Mouse (Mus musculus) limb, embryonic 11.5 days (tissue): ENCODE measurements around the gene Cox6b2. TPM values are rescaled to one million over a fixed set of nuclear protein-coding genes. Genes with fewer than 3 reads are reported as not detected.
"Not testable (repeated sequence)": the region's sequence is repeated elsewhere in the genome, so short reads cannot be mapped to it uniquely, and the experiment has no call there.

Source experiments
- ATAC-seq: fragments of 200-750 bp; cut with Nextera tagmentation; 2 replicates; pipeline ENCODE4 v1.8.0; 2017; ENCODE audit warnings: low read depth; ENCODE audit not compliant: insufficient number of reproducible peaks, low FRiP score, low TSS enrichment
- DNase-seq: peaks from one replicate; pipeline ENCODE4 v3.0.0-alpha.2; 2015; ENCODE audit warnings: low spot score
- H3K27ac ChIP-seq: fragments of 300-500 bp; sonication (generic); replicated peaks from 2 replicates; pipeline ENCODE4 v1.5.1; 2014; ENCODE audit warnings: low read depth, mild to moderate bottlenecking, low read length
- H3K27me3 ChIP-seq: fragments of 300-500 bp; sonication (generic); 2 replicates; pipeline ENCODE4 v1.6.1; 2014; ENCODE audit warnings: mild to moderate bottlenecking, low read length, mixed read lengths; ENCODE audit not compliant: control insufficient read depth, insufficient read depth
- H3K36me3 ChIP-seq: fragments of 300-500 bp; sonication (generic); 2 replicates; pipeline ENCODE4 v1.6.1; 2014; ENCODE audit warnings: mild to moderate bottlenecking, low read length, moderate library complexity, mixed read lengths; ENCODE audit not compliant: control insufficient read depth, insufficient read depth
- H3K4me1 ChIP-seq: fragments of 300-500 bp; sonication (generic); 2 replicates; pipeline ENCODE4 v1.6.1; 2014; ENCODE audit warnings: low read length, mixed read lengths; ENCODE audit not compliant: control insufficient read depth, insufficient read depth
- H3K4me2 ChIP-seq: fragments of 300-500 bp; sonication (generic); 2 replicates; pipeline ENCODE4 v1.6.1; 2014; ENCODE audit warnings: low read depth, mild to moderate bottlenecking, moderate library complexity; ENCODE audit not compliant: severe bottlenecking
- H3K4me3 ChIP-seq: fragments of 300-500 bp; sonication (generic); 2 replicates; pipeline ENCODE4 v1.5.1; 2014; ENCODE audit warnings: low read depth, low read length
- H3K9ac ChIP-seq: fragments of 300-500 bp; sonication (generic); 2 replicates; pipeline ENCODE4 v1.6.1; 2014; ENCODE audit warnings: mild to moderate bottlenecking, low read length
- H3K9me3 ChIP-seq: fragments of 300-500 bp; sonication (generic); 2 replicates; pipeline ENCODE4 v1.6.1; 2016; ENCODE audit warnings: low read length; ENCODE audit not compliant: control insufficient read depth
- WGBS: fragments of 180-500 bp; shearing (Covaris S2); extraction: QIAGEN DNeasy Blood & Tissue Kit; methylation state at CpG from one replicate; pipeline ENCODE4 v1.1.7; 2014; 5-methylcytosine and 5-hydroxymethylcytosine counted together
- polyA plus RNA-seq: library from polyadenylated mRNA; unstranded; fragments of >200 nt; fragmentation: Nextera tagmentation; extraction: Ambion mirVana; gene quantifications from 2 replicates; pipeline ENCODE4 v1.2.1, GENCODE M21; 2014

The Cox6b2 gene
- polyA plus RNA-seq, result 36.9 and 38.4 TPM in 2 replicates

GRCm38 (mm10) chr7:4752821-4753570 is at the start of gene Cox6b2:
TSS of gene Cox6b2 (minus strand) at chr7:4753094.
- 5% methylated on average over 24 of the region's 24 CpGs for WGBS
- Histone ChIP-seq H3K36me3 (no peaks in the 10 kb centered on the region; the same call in 1 of the 2 replicates), H3K4me3 (peak within 1 kb of the TSS; percentile 33), H3K4me1 (peaks cover 9% of the 10 kb centered on the region), H3K4me2 (peak within 1 kb of the TSS; percentile 39), H3K9me3 (no peaks in the 10 kb centered on the region), H3K27ac (no peak within 1 kb of the TSS), H3K9ac (no peak within 1 kb of the TSS; the same call in 1 of the 2 replicates), H3K27me3 (no peaks in the 10 kb centered on the region)
- peak; percentile 94 for ATAC-seq
- peak; percentile 94 for DNase-seq

- Histone ChIP-seq H3K4me2 (no peak overlapping the region), H3K4me1 (no peaks in the 10 kb centered on the region), H3K4me3 (no peak overlapping the region), H3K27me3 (no peaks in the 10 kb centered on the region), H3K9me3 (no peaks in the 10 kb centered on the region), H3K36me3 (peaks cover 15% of the 10 kb centered on the region), H3K9ac (no peak overlapping the region), H3K27ac (no peak overlapping the region)
- DNase-seq (no peak), ATAC-seq (no peak)
These were observed 49.4 kb upstream of the Cox6b2 start for GRCm38 (mm10) chr7:4802247-4802646.

GRCm38 (mm10) chr7:4795767-4796433 is 43.0 kb upstream of the Cox6b2 start:
- Histone ChIP-seq H3K9ac (no peak overlapping the region), H3K4me1 (no peaks in the 10 kb centered on the region; the same call in 1 of the 2 replicates), H3K27ac (no peak overlapping the region), H3K36me3 (peaks cover 15% of the 10 kb centered on the region), H3K9me3 (no peaks in the 10 kb centered on the region), H3K4me3 (no peak overlapping the region), H3K4me2 (no peak overlapping the region), H3K27me3 (no peaks in the 10 kb centered on the region)
- no peak for ATAC-seq
- 79% methylated on average over 7 of the region's 7 CpGs for WGBS
- DNase-seq, result no peak

DNA sequence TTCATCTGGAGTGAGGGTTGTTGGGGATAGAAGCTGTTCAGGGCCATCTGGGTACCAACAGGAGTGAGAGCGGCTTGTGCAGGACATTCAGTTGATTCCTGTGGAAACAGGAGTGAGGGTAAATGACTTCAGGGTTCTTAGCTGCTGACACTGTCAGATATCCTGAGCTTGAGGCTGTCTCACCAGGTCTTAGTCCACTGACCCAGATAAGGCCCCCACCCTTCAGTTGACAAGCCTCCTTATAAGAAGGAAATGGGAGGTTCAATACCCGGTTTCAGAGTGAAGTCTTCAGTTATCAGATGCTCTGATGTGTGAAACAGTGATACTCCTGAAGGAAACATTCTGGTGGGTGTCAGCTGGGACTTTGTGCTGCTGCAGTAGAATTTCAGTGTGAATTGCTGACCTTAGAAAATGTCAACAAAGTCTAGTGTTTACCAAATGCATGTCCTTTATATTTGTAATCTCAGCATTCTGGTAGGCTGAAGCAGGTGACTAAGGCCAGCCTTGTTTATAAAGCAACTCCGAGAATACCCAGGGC is 41.8 kb upstream of the Cox6b2 start:
- Histone ChIP-seq H3K4me3 (no peak overlapping the region), H3K27ac (no peak overlapping the region), H3K27me3 (peaks cover 3% of the 10 kb centered on the region; the same call in 1 of the 2 replicates), H3K9me3 (no peaks in the 10 kb centered on the region), H3K9ac (no peak overlapping the region), H3K4me1 (no peaks in the 10 kb centered on the region; the same call in 1 of the 2 replicates), H3K36me3 (peaks cover 15% of the 10 kb centered on the region), H3K4me2 (no peak overlapping the region)
- WGBS, result 89% methylated on average over 3 of the region's 3 CpGs
- ATAC-seq (no peak), DNase-seq (no peak)

DNA sequence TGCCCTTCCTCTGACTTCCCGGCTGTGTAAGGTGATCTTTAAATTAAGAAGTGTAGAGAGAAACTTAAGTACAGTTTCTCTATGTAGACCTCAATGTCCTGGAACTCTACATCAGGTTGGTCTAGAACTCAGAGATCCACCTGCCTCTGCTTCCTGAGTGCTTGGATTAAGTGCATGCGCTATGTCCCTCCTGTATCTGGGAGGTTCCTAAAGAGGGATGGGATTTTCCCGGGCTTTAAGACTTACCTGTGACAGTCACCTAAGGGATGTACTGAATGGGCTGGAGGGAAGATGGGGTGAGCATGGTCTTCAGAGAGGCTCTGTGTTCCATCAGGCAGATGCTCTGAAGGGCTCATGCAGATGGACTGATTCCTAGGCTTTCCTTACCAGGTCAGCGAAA is 40.8 kb upstream of the Cox6b2 start:
- no peak for ATAC-seq
- Histone ChIP-seq H3K36me3 (peaks cover 15% of the 10 kb centered on the region), H3K9ac (peak overlapping the region; percentile 97), H3K9me3 (no peaks in the 10 kb centered on the region), H3K4me1 (peaks cover 3% of the 10 kb centered on the region), H3K4me2 (peak overlapping the region; percentile 86), H3K4me3 (peak overlapping the region; percentile 91), H3K27me3 (peaks cover 4% of the 10 kb centered on the region; the same call in 1 of the 2 replicates), H3K27ac (no peak overlapping the region; the same call in 1 of the 2 replicates)
- DNase-seq, result no peak
- WGBS, result 38% methylated on average over 4 of the region's 4 CpGs

- not testable (repeated sequence) for ATAC-seq
These were observed 40.4 kb upstream of the Cox6b2 start for GRCm38 (mm10) chr7:4793248-4793647.

DNA sequence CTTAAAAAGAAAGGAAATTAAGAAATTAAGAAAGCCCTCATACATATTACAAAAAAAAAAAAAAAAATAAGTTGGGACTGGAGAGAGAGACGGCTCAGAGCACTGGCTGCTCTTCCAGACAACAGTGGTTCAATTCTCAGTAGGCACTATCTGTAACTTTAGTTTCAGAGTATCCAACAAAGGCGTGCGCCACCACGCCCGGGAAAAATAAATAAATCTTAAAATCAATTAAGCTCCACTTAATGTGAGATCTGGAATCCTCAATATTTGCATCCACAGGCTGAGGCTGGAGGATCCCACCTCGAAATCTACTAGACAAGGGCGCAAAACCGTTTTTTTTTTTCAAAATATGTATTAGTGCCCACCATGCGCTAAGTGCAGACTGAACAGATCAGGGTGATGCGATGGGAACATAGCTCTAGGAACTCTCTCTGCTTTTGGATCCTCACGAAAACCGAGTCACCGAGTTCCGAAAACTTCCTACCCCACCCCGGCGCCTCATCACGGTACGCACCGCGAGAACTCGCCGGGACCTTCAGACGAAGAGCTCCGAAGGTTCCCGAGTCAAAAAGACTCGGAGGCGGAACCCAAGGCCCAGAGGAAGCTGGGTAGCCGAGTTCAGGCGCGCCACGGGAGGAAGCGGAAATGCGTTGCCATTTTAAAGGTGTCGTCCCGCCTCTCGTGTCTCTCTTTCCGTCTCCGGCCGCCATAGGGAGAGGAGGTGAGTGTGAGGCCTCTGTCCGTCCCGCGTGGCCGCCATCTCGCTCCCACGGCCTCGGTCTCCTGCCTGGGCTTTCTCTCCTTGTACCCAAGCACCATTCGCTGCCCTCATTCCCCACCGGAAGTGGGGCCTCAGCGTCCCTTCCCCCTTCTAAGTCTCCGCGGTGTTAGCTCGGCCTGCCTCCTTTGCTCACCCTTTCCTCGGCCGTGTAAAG is 39.7 kb upstream of the Cox6b2 start, which contains the start of gene Rpl28:
Gene Rpl28 (plus strand): TSS at position 597 of the 935 bp plus-strand sequence.
- peaks cover 6% of the 10 kb centered on the region; the same call in 1 of the 2 replicates for H3K27me3 ChIP-seq
- H3K36me3 ChIP-seq, result peaks cover 14% of the 10 kb centered on the region
- DNase-seq (peak; percentile 96), ATAC-seq (peak; percentile 88)
- 2% methylated on average over 51 of the region's 54 CpGs for WGBS
- H3K4me1 ChIP-seq, result peaks cover 6% of the 10 kb centered on the region
- peak within 1 kb of the TSS; percentile 86 for H3K27ac ChIP-seq
- no peaks in the 10 kb centered on the region for H3K9me3 ChIP-seq
- H3K4me2 ChIP-seq, result peak within 1 kb of the TSS; percentile 86
- H3K4me3 ChIP-seq, result peak within 1 kb of the TSS; percentile 91
- peak within 1 kb of the TSS; percentile 97 for H3K9ac ChIP-seq

More at GRCm38 (mm10) chr7:4793248-4793647, 40.4 kb upstream of the Cox6b2 start:
- peak overlapping the region; percentile 91 for H3K4me3 ChIP-seq
- not testable (repeated sequence) for H3K9me3 ChIP-seq, DNase-seq, H3K4me1 ChIP-seq, H3K27me3 ChIP-seq
- peaks cover 15% of the 10 kb centered on the region for H3K36me3 ChIP-seq
- peak overlapping the region; percentile 86 for H3K4me2 ChIP-seq
- H3K9ac ChIP-seq, result peak overlapping the region; percentile 97
- H3K27ac ChIP-seq, result peak overlapping the region; percentile 86
- WGBS, result under 1% methylated on average over 31 of the region's 31 CpGs
